Mouse (Mus musculus) embryonic facial prominence, embryonic 15.5 days (tissue): ENCODE results near the gene Dok5. TPM values are rescaled to one million over a fixed set of nuclear protein-coding genes. Genes with fewer than 3 reads are reported as not detected.

Experiments
- ATAC-seq: fragments of 200-750 bp; cut with Nextera tagmentation; 2 replicates; pipeline ENCODE4 v1.8.0; 2017; ENCODE audit warnings: low read depth, moderate TSS enrichment; ENCODE audit not compliant: insufficient number of reproducible peaks, low FRiP score, low TSS enrichment
- H3K27ac ChIP-seq: fragments of 300-500 bp; sonication (generic); replicated peaks from 2 replicates; pipeline ENCODE4 v1.5.1; 2015; ENCODE audit warnings: mild to moderate bottlenecking, inconsistent platforms
- H3K27me3 ChIP-seq: fragments of 300-500 bp; sonication (generic); 2 replicates; pipeline ENCODE4 v1.6.1; 2015; ENCODE audit warnings: inconsistent platforms
- H3K36me3 ChIP-seq: fragments of 300-500 bp; sonication (generic); 2 replicates; pipeline ENCODE4 v1.6.1; 2015; ENCODE audit warnings: mild to moderate bottlenecking, inconsistent platforms
- H3K4me1 ChIP-seq: fragments of 300-500 bp; sonication (generic); 2 replicates; pipeline ENCODE4 v1.6.1; 2015; ENCODE audit warnings: inconsistent platforms
- H3K4me2 ChIP-seq: fragments of 300-500 bp; sonication (generic); replicated peaks from 2 replicates; pipeline ENCODE4 v1.6.1; 2015; ENCODE audit warnings: mild to moderate bottlenecking, inconsistent platforms
- H3K4me3 ChIP-seq: fragments of 300-500 bp; sonication (generic); replicated peaks from 2 replicates; pipeline ENCODE4 v1.5.1; 2015; ENCODE audit warnings: mild to moderate bottlenecking, inconsistent platforms
- H3K9ac ChIP-seq: fragments of 300-500 bp; sonication (generic); 2 replicates; pipeline ENCODE4 v1.6.1; 2015; ENCODE audit warnings: inconsistent platforms
- H3K9me3 ChIP-seq: fragments of 300-500 bp; sonication (generic); replicated peaks from 2 replicates; pipeline ENCODE4 v1.6.1; 2016; ENCODE audit warnings: inconsistent platforms
- WGBS: fragments of 180-500 bp; shearing (Covaris S2); methylation state at CpG from one replicate; pipeline ENCODE4 v1.1.7; 2015; 5-methylcytosine and 5-hydroxymethylcytosine counted together
- polyA plus RNA-seq: library from polyadenylated mRNA; unstranded; fragments of >200 nt; fragmentation: Nextera tagmentation; extraction: Ambion mirVana; gene quantifications from 2 replicates; pipeline ENCODE4 v1.2.1, GENCODE M21; 2015

Gene Dok5
- polyA plus RNA-seq, 1 experiment from 2014 or later: 12.3 TPM

GRCm38 (mm10) chr2:170837363-170837762, 105.8 kb downstream of the Dok5 start:
- no peak overlapping the region for H3K4me3 ChIP-seq
- H3K27ac ChIP-seq: no peak overlapping the region
- no peak for ATAC-seq
- no peak overlapping the region for H3K9ac ChIP-seq
- 78% methylated on average over 11 of the region's 11 CpGs for WGBS
- H3K9me3 ChIP-seq: no peaks in the 10 kb centered on the region
- H3K4me2 ChIP-seq: no peak overlapping the region
- H3K27me3 ChIP-seq: no peaks in the 10 kb centered on the region
- 0 out of 2 replicates have a peak, but pooled peaks cover 6% of the 10 kb centered on the region for H3K4me1 ChIP-seq
- no peaks in the 10 kb centered on the region for H3K36me3 ChIP-seq

DNA sequence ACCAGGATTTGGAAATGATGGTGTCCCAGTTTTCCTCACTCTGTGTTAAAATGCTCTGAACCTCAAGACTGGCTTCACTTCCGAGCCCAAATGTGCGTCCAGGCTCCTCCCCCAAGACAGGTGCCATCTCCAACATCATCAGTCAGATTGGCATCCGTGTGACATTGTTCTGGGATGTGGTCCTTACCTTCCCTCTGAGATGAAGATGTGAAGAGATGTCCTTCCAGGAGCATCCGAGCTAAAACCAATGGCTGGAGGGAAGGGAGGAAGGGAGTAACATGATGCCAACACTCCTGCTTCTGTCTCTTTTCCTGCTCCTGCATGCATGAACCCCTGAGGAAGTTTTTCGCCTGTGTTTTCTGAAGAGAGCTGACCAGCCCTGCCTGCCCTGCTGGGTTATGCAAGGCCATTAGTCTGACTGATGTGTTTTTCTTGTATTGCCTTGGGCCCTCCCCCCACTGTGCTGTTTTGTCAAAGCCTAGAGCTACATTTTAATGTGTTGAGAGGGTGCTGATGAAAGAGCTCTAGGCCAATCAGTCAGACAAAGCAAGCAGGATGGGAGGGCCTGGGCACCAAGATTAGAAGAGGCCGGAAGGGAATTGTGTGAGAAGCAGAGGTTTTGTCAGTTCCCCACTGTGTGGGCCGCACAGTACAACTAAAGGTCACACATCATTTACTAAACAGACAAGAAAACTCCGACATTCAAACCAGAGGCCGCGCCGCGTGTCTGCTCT, 106.4 kb downstream of the Dok5 start:
- Histone ChIP-seq H3K27me3 (no peaks in the 10 kb centered on the region), H3K9ac (no peak overlapping the region), H3K36me3 (no peaks in the 10 kb centered on the region), H3K27ac (no peak overlapping the region), H3K9me3 (no peaks in the 10 kb centered on the region), H3K4me3 (no peak overlapping the region), H3K4me1 (0 out of 2 replicates have a peak, but pooled peaks cover 6% of the 10 kb centered on the region), H3K4me2 (no peak overlapping the region)
- no peak for ATAC-seq
- 43% methylated on average over 12 of the region's 12 CpGs for WGBS

DNA sequence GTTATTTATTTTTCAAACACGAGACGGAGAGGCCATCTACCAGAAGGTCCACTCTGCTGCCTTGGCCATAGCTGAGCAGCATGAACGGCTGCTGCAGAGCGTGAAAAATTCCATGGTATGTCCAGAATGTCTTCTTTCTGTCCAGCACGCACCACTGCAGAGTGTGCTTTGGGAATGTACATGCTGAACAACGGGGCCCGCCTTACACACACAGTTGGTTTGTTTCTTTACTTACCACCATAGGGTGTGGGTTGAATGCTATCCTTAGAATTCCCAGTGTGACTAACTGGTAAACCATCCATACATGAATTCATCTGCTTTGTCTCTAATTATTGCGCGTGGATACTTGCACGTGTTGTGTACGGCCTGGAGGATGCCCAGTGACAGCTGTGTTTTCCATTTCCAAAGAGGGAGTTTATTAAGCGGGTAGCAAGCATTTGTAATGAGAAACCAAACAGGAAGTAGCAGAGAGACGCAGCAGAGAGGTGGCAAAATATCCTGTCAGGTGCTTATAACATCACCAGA, 109.9 kb downstream of the Dok5 start:
- Histone ChIP-seq H3K36me3 (no peaks in the 10 kb centered on the region), H3K4me1 (0 out of 2 replicates have a peak, but pooled peaks cover 6% of the 10 kb centered on the region), H3K4me3 (no peak overlapping the region), H3K27ac (no peak overlapping the region), H3K27me3 (no peaks in the 10 kb centered on the region), H3K4me2 (no peak overlapping the region), H3K9ac (no peak overlapping the region), H3K9me3 (no peaks in the 10 kb centered on the region)
- peak; percentile 65; the same call in 1 of the 2 replicates for ATAC-seq
- 54% methylated on average over 13 of the region's 13 CpGs for WGBS

- Histone ChIP-seq H3K27me3 (no peaks in the 10 kb centered on the region), H3K4me3 (no peak overlapping the region), H3K27ac (no peak overlapping the region), H3K4me1 (0 out of 2 replicates have a peak, but pooled peaks cover 8% of the 10 kb centered on the region), H3K9me3 (no peaks in the 10 kb centered on the region), H3K36me3 (no peaks in the 10 kb centered on the region), H3K9ac (no peak overlapping the region), H3K4me2 (no peak overlapping the region)
- WGBS: 64% methylated on average over 10 of the region's 10 CpGs
- no peak for ATAC-seq
Observed at GRCm38 (mm10) chr2:170845511-170845910, 113.9 kb downstream of the Dok5 start.

GRCm38 (mm10) chr2:170850058-170850457, 118.5 kb downstream of the Dok5 start:
- Histone ChIP-seq H3K9ac (no peak overlapping the region), H3K27ac (no peak overlapping the region), H3K36me3 (no peaks in the 10 kb centered on the region), H3K9me3 (no peaks in the 10 kb centered on the region), H3K4me3 (no peak overlapping the region), H3K27me3 (no peaks in the 10 kb centered on the region), H3K4me2 (no peak overlapping the region), H3K4me1 (0 out of 2 replicates have a peak, but pooled peaks cover 3% of the 10 kb centered on the region)
- ATAC-seq: no peak
- WGBS: 94% methylated on average over 4 of the region's 4 CpGs

- Histone ChIP-seq H3K4me3 (no peak overlapping the region), H3K4me1 (0 out of 2 replicates have a peak, but pooled peaks cover 10% of the 10 kb centered on the region), H3K36me3 (no peaks in the 10 kb centered on the region), H3K9ac (no peak overlapping the region), H3K4me2 (no peak overlapping the region), H3K9me3 (no peaks in the 10 kb centered on the region), H3K27ac (no peak overlapping the region), H3K27me3 (no peaks in the 10 kb centered on the region)
- no peak for ATAC-seq
- WGBS: 84% methylated on average over 6 of the region's 6 CpGs
Observed at GRCm38 (mm10) chr2:170852337-170852736, 120.7 kb downstream of the Dok5 start.

- 38% methylated on average over 3 of the region's 3 CpGs for WGBS
- Histone ChIP-seq H3K4me3 (no peak overlapping the region), H3K9ac (no peak overlapping the region), H3K36me3 (no peaks in the 10 kb centered on the region), H3K9me3 (no peaks in the 10 kb centered on the region), H3K27ac (no peak overlapping the region; the same call in 1 of the 2 replicates), H3K27me3 (no peaks in the 10 kb centered on the region), H3K4me1 (0 out of 2 replicates have a peak, but pooled peaks cover 7% of the 10 kb centered on the region), H3K4me2 (no peak overlapping the region)
- no peak for ATAC-seq
Observed at GRCm38 (mm10) chr2:170855210-170855609, 123.6 kb downstream of the Dok5 start.

GRCm38 (mm10) chr2:170856085-170856484, 124.5 kb downstream of the Dok5 start:
- Histone ChIP-seq H3K4me3 (no peak overlapping the region), H3K9me3 (no peaks in the 10 kb centered on the region), H3K27ac (peak overlapping the region; percentile 48; the same call in 1 of the 2 replicates), H3K9ac (no peak overlapping the region), H3K27me3 (no peaks in the 10 kb centered on the region), H3K4me1 (0 out of 2 replicates have a peak, but pooled peaks cover 7% of the 10 kb centered on the region), H3K4me2 (no peak overlapping the region), H3K36me3 (no peaks in the 10 kb centered on the region)
- 23% methylated on average over 5 of the region's 5 CpGs for WGBS
- ATAC-seq: no peak

- H3K27me3 ChIP-seq: no peaks in the 10 kb centered on the region
- H3K27ac ChIP-seq: no peak overlapping the region
- no peak overlapping the region for H3K4me2 ChIP-seq
- H3K4me3 ChIP-seq: no peak overlapping the region
- no peak for ATAC-seq
- H3K4me1 ChIP-seq: 0 out of 2 replicates have a peak, but pooled peaks cover 10% of the 10 kb centered on the region
- no peaks in the 10 kb centered on the region for H3K9me3 ChIP-seq
- WGBS: 72% methylated on average over 7 of the region's 7 CpGs
- no peaks in the 10 kb centered on the region for H3K36me3 ChIP-seq
- no peak overlapping the region for H3K9ac ChIP-seq
Observed at GRCm38 (mm10) chr2:170857507-170857906, 125.9 kb downstream of the Dok5 start.

DNA sequence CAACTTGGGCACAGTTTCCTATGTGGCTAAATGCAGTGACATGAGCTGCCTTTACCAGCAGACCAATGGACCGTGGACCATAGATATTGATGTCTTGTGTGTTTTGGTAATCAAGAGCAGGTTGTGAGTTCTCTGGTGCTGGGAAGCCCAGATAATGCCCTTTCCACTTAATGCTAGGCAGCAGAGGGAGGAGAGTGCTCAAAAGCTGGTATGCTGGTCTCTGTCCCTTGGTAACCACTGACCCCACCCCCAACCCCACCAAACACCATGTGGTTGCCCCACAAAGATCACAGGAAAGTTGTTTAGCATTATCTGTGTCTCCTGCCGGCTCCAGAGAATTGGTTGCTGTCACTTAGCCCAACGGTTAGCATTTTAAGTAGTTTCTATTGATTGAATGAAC, 127.0 kb downstream of the Dok5 start:
- Histone ChIP-seq H3K27ac (no peak overlapping the region), H3K9ac (no peak overlapping the region), H3K9me3 (no peaks in the 10 kb centered on the region), H3K27me3 (no peaks in the 10 kb centered on the region), H3K4me2 (no peak overlapping the region), H3K36me3 (no peaks in the 10 kb centered on the region), H3K4me1 (0 out of 2 replicates have a peak, but pooled peaks cover 14% of the 10 kb centered on the region), H3K4me3 (no peak overlapping the region)
- ATAC-seq: no peak
- 31% methylated on average over 3 of the region's 3 CpGs for WGBS

GRCm38 (mm10) chr2:170860576-170860975, 129.0 kb downstream of the Dok5 start:
- H3K27ac ChIP-seq: no peak overlapping the region
- H3K9me3 ChIP-seq: no peaks in the 10 kb centered on the region
- no peak overlapping the region for H3K4me2 ChIP-seq
- H3K9ac ChIP-seq: no peak overlapping the region
- no peaks in the 10 kb centered on the region for H3K27me3 ChIP-seq
- no peak overlapping the region for H3K4me3 ChIP-seq
- no peaks in the 10 kb centered on the region for H3K36me3 ChIP-seq
- H3K4me1 ChIP-seq: 0 out of 2 replicates have a peak, but pooled peaks cover 14% of the 10 kb centered on the region
- no peak for ATAC-seq
- 65% methylated on average over 4 of the region's 4 CpGs for WGBS
